Mouse (Mus musculus): ENCODE data around the gene Prpf6.

DNA sequence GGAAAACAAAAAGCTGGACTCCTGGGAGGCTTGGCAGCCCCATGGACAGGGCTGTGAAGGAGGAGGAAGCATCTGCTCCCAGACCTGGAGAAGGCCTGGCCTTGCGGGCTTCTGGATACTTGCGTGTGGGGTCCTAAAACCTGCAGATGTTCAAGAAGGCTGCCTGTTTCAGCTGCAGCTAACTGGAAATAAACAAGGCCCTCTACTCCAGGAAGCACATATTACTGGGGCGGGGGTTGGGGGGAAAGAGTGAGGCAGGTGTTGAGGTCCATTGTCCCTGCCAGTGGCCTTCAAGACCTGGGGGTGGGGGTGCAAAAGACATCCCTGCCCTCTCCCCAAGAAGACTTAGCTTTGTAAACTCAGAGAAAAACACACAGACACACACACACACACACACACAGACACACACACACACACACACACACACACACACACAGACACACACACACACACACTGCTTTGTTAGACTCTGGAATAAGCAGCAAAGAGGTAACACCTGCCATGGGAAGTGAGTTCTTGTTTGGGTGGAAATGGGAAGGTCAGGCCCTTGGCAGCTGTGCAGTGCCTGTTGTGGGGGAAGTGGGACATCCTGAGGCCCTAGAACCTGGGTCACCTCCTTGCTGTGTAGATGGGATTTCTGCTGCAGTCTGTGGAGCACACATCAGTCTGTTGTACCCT is 71.1 kb downstream of the Prpf6 start:
- TF ChIP-seq CTCF (conservative IDR thresholded peaks at IDR 0.05; ENCODE audit: low read length) = no peak
- no peak for TF ChIP-seq NANOG (IDR thresholded peaks at IDR 0.05; ENCODE audit: borderline replicate concordance, low read length)
